Mouse (Mus musculus) brain, adult 2 months (tissue): ENCODE results near the gene Trip10.

Experiments used
- DNase-seq: peaks from one replicate; pipeline ENCODE4 v3.0.0; 2011; ENCODE audit warnings: low read depth, low spot score

The Trip10 gene

GRCm38 (mm10) chr17:57290671-57291055, 41.4 kb downstream of the Trip10 start:
- DNase-seq, result no peak

DNA sequence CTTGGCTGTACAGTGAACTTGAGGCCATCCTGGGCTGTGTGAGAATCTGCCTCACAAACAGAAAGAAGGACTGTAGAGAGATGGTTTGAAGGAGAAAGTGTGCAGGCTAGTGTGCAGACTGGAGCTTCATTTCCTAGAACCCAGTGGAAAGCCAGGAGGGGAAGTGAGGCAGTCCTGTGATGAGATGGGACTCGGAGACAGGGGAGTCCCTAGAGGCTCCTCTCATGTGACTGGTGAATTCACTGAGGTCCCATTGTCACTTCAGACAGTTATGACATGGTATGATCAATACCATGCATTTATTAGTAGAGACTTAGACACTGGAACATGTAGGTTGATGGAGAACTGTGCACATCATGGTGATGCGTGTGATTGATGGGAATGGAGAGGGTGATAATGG, 43.0 kb downstream of the Trip10 start:
- no peak for DNase-seq

- no peak for DNase-seq
Observed at GRCm38 (mm10) chr17:57292968-57293367, 43.7 kb downstream of the Trip10 start.

DNA sequence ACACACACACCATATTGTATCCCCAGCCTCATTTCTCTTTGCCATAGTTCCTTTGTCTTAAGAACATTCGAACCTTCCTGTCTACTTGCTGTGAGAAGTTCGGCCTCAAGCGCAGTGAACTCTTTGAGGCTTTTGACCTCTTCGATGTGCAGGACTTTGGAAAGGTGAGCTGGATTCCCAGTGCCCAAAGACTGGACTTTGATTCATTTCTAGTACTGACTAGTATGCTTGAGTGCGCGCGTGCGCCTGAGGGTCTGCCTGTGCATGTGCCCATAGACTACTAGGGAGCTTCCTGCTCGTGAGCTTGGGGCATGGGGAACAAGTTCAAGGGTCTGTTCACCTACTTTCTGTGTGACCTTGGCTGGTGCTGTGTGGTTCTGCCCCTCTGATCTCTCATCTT, 46.7 kb downstream of the Trip10 start:
- DNase-seq, result no peak

DNA sequence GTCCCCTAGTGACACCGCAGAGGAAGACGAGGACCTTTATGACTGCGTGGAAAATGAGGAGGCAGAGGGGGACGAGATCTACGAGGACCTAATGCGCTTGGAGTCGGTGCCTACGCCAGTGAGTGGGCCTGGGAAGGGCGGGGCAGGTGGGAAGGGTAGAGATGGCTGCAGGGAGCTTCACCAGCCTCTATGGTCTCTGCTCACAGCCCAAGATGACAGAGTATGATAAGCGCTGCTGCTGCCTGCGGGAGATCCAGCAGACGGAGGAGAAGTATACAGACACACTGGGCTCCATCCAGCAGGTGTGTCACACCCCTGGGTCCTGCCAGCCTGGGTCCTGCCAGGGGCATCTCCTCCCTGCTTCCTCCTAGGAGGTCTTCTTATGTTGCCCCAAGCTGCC, 47.8 kb downstream of the Trip10 start:
- no peak for DNase-seq

- no peak for DNase-seq
Observed at GRCm38 (mm10) chr17:57305593-57305992, 56.3 kb downstream of the Trip10 start.

- peak; percentile 63 for DNase-seq
Observed at GRCm38 (mm10) chr17:57307074-57307473, 57.8 kb downstream of the Trip10 start.

- no peak for DNase-seq
Observed at GRCm38 (mm10) chr17:57311801-57312200, 62.5 kb downstream of the Trip10 start.
